16 mouse cellular contexts compared by ENCODE assay signal in the genomic region with DNA sequence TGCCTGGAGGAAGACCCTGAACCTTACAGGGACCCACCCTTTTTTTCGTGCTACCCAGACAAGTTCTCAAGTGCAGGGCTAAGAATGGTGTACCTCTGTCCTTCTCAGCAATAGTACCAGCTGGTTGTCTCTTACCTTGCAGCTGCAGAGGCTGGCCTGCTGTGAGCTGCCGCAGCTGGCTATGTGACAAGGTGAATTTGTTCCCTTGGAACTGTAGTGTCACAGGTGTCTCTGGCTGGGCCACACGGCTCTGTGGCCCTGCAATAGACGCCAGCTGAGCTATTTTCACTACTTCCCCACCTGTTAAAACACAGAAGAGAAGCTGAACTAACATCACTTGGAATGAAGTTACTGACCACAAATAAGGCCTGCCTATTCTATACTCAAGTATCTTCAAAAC.
"Had no signal": no experiment of that assay in that cellular context is flagged by ENCODE, and none has a peak within 500 bp of the region (broad histone marks: within the 10 kb centered on the region; RNA-seq: fewer than 3 reads in every experiment).

No protein-coding gene starts in this region.

- H3K27ac ChIP-seq: neural tube, embryonic 13.5 days; neural tube, embryonic 15.5 days; stomach, embryonic 15.5 days; stomach, postnatal 0 days had no signal

- H3K27me3 ChIP-seq: neural tube, embryonic 13.5 days; neural tube, embryonic 15.5 days; stomach, embryonic 15.5 days had no signal

- DNase-seq: retina, postnatal 1 day; right cerebral cortex, adult 18-20 months; right cerebral cortex, postnatal 14 days; right cerebral cortex, postnatal 25 days; right cerebral cortex, postnatal 4 days; spleen, adult 18-20 months; thymus, adult 18-20 months; thymus, adult 2 months; thymus, postnatal 14 days; thymus, postnatal 25 days; thymus, postnatal 36 days; thymus, postnatal 4 days had no signal

- H3K4me3 ChIP-seq: neural tube, embryonic 13.5 days; neural tube, embryonic 15.5 days; stomach, embryonic 15.5 days had no signal

- H3K4me2 ChIP-seq: neural tube, embryonic 13.5 days; neural tube, embryonic 15.5 days; stomach, embryonic 15.5 days had no signal

- H3K9ac ChIP-seq: neural tube, embryonic 13.5 days; neural tube, embryonic 15.5 days; stomach, embryonic 15.5 days had no signal

- H3K9me3 ChIP-seq: neural tube, embryonic 13.5 days; neural tube, embryonic 15.5 days; stomach, embryonic 15.5 days had no signal

- H3K4me1 ChIP-seq: neural tube, embryonic 13.5 days; neural tube, embryonic 15.5 days; stomach, embryonic 15.5 days had no signal
